Mouse (Mus musculus) hindbrain, embryonic 16.5 days (tissue): ENCODE results near the gene Scgb1b19. TPM values are rescaled to one million over a fixed set of nuclear protein-coding genes. Genes with fewer than 3 reads are reported as not detected.
"Not testable (repeated sequence)": the region's sequence is repeated elsewhere in the genome, so short reads cannot be mapped to it uniquely, and the experiment has no call there.

Experiments
- ATAC-seq: fragments of 200-750 bp; cut with Nextera tagmentation; 2 replicates; pipeline ENCODE4 v1.8.0; 2017; ENCODE audit warnings: moderate TSS enrichment, moderate library complexity
- H3K27ac ChIP-seq: fragments of 300-500 bp; sonication (generic); 2 replicates; pipeline ENCODE4 v1.5.1; 2014; ENCODE audit warnings: low read depth, mild to moderate bottlenecking, control low read depth, low read length, moderate library complexity
- H3K27me3 ChIP-seq: fragments of 300-500 bp; sonication (generic); replicated peaks from 2 replicates; pipeline ENCODE4 v1.6.1; 2014; ENCODE audit warnings: low read length; ENCODE audit not compliant: control insufficient read depth, insufficient read depth
- H3K36me3 ChIP-seq: fragments of 300-500 bp; sonication (generic); 2 replicates; pipeline ENCODE4 v1.6.1; 2014; ENCODE audit warnings: mild to moderate bottlenecking, low read length, moderate library complexity, mixed read lengths; ENCODE audit not compliant: control insufficient read depth, insufficient read depth
- H3K4me1 ChIP-seq: fragments of 300-500 bp; sonication (generic); 2 replicates; pipeline ENCODE4 v1.6.1; 2014; ENCODE audit warnings: low read depth, low read length; ENCODE audit not compliant: control insufficient read depth, insufficient read depth
- H3K4me2 ChIP-seq: fragments of 300-500 bp; sonication (generic); 2 replicates; pipeline ENCODE4 v1.6.1; 2014; ENCODE audit warnings: mild to moderate bottlenecking, low read length, control low read depth, moderate library complexity
- H3K4me3 ChIP-seq: fragments of 300-500 bp; sonication (generic); 2 replicates; pipeline ENCODE4 v1.5.1; 2014; ENCODE audit warnings: mild to moderate bottlenecking, low read length, control low read depth, moderate library complexity
- H3K9ac ChIP-seq: fragments of 300-500 bp; sonication (generic); 2 replicates; pipeline ENCODE4 v1.6.1; 2014; ENCODE audit warnings: low read depth, mild to moderate bottlenecking, control low read depth, low read length, moderate library complexity
- H3K9me3 ChIP-seq: fragments of 300-500 bp; sonication (generic); 2 replicates; pipeline ENCODE4 v1.6.1; 2014; ENCODE audit warnings: mild to moderate bottlenecking, low read length, moderate library complexity; ENCODE audit not compliant: control insufficient read depth
- WGBS: fragments of 180-500 bp; shearing (Covaris S2); extraction: QIAGEN DNeasy Blood & Tissue Kit; methylation state at CpG from one replicate; pipeline ENCODE4 v1.1.7; 2014; 5-methylcytosine and 5-hydroxymethylcytosine counted together
- polyA plus RNA-seq: library from polyadenylated mRNA; unstranded; fragments of >200 nt; fragmentation: Nextera tagmentation; extraction: Ambion mirVana; gene quantifications from 2 replicates; pipeline ENCODE4 v1.2.1, GENCODE M21; 2015

Gene Scgb1b19
- not detected in 2 replicates for polyA plus RNA-seq

DNA sequence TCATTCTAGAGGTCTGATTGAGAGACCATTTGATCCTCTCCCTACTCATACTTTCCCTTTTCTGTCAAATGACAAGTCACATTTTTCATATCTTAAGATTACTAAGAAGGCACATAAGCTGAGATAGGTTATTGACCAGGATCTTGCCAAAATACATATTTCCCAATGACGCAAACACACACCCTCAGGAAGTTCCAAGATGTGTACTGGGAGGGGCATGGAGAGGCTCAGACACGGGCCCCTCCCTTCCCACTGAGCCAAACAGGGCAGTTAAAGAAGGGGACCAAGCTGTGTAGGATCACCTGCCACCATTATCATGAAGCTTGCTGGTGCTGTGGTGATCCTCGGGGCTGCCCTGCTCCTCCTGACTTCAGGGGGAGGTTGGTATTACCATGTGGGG, at the start of gene Scgb1b19:
Gene Scgb1b19 (plus strand): TSS at position 301 of the 400 bp plus-strand sequence.
- not testable (repeated sequence) for H3K27ac ChIP-seq, H3K4me3 ChIP-seq, H3K9ac ChIP-seq, H3K4me1 ChIP-seq, H3K36me3 ChIP-seq, H3K4me2 ChIP-seq, ATAC-seq, H3K27me3 ChIP-seq, H3K9me3 ChIP-seq
- 90% methylated on average over 1 of the region's 3 CpGs for WGBS

DNA sequence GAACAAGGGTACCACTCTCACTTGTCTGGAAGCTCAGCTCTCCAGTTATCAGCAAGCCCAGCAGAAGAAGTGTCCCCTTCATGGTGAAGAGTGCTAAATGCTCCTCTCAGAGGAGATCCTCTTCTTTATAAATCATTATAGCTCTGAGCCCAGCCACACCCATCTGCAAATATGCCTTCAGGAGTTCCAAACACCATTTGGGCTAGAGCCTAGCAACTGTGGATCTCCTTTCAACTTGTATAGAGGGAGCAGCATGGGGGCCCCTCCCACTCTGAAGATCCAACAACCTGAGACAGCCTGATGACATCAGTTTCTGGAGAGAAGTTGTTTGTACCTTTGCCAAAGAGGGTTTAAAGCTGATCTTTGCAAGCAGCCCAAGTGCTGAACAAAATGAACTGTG, 6.9 kb upstream of the Scgb1b19 start, which contains the start of gene Scgb2b19:
Gene Scgb2b19 (minus strand): TSS at position 101 of the 400 bp plus-strand sequence.
- not testable (repeated sequence) for H3K4me1 ChIP-seq, ATAC-seq, H3K27me3 ChIP-seq

More for the DNA sequence above, 6.9 kb upstream of the Scgb1b19 start, which contains the start of gene Scgb2b19:
- not testable (repeated sequence) for H3K9me3 ChIP-seq, H3K9ac ChIP-seq, H3K4me3 ChIP-seq, H3K27ac ChIP-seq, H3K4me2 ChIP-seq, H3K36me3 ChIP-seq

Other genes with a start within 250 kb of the Scgb1b19 start
- not detected in 2 replicates for gene Scgb2b17, start 230.7 kb upstream of the Scgb1b19 start, polyA plus RNA-seq
- not detected in 2 replicates for gene Scgb1b17, start 223.8 kb upstream of the Scgb1b19 start, polyA plus RNA-seq
- not detected in 2 replicates for gene Scgb2b18, start 113.4 kb upstream of the Scgb1b19 start, polyA plus RNA-seq
- gene Scgb1b18, start 101.7 kb upstream of the Scgb1b19 start, polyA plus RNA-seq, result not detected in 2 replicates
- not detected in 2 replicates for gene Scgb2b19, start 7.0 kb upstream of the Scgb1b19 start, polyA plus RNA-seq
- not detected in 2 replicates for gene Scgb2b20, start 79.0 kb downstream of the Scgb1b19 start, polyA plus RNA-seq
- gene Scgb1b20, start 85.9 kb downstream of the Scgb1b19 start, polyA plus RNA-seq, result not detected in 2 replicates
- gene Scgb2b21, start 233.2 kb downstream of the Scgb1b19 start, polyA plus RNA-seq, result not detected in 2 replicates